8 mouse cellular contexts compared by ENCODE assay signal in the genomic region with DNA sequence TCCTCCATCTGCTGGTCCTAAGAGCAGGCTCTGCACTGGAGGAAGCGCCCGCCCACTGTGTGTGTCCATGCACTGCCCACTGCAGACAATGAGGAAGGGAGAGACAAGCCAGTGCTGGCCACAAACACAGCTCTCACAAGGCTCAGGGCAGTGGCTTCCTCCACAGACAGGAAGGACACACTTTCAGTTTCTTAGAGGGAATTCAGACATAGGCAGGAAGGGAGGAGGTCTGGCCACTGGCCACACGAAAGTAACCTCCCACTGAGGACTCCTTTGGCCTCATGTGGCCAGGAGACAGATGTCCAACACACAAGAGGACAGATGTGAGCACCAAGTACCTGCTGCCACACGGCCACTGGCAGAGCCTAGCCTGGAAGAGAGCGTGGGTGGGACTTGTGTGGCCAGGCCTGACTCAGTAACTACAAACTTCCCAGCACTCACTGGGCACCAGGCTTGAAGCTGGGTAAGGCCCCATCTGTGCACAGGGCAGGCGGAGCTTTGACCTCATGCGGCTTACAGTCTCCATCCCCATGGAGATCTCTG. TPM values are rescaled to one million over a fixed set of nuclear protein-coding genes. Genes with fewer than 3 reads are reported as not detected.
DNase-seq lines count a peak whose midpoint lies in the region; ATAC-seq and TF ChIP-seq lines count a peak whose summit lies in the region.
"Had no signal": no experiment of that assay in that cellular context is flagged by ENCODE, and none has a peak within 500 bp of the region (broad histone marks: within the 10 kb centered on the region; RNA-seq: fewer than 3 reads in every experiment).

No protein-coding gene starts in this region.

- DNase-seq in 3T3-L1 (ENCODE audit: low read depth, low spot score) (peak; percentile 55), G1E (ENCODE audit: low spot score) (no peak), MN1 (ENCODE audit: low spot score) (no peak)
- peak; percentile 49 for DNase-seq in limb, embryonic 10.5 days (ENCODE audit: low spot score)
- DNase-seq in Muller cell, postnatal 12 days (ENCODE audit: inconsistent ontology term) = no peak

- H3K4me3 ChIP-seq in G1E (ENCODE audit: low read depth, low read length) = 0 out of 2 replicates have a peak overlapping the region, but pooled peaks have one; percentile 10
- H3K4me3 ChIP-seq in heart, embryonic 14.5 days (ENCODE audit: control insufficient read depth in 1 of 2, insufficient read depth in 1 of 2, low read depth in 1 of 2, low read length in 2 of 2) = no peak overlapping the region
- H3K4me3 ChIP-seq in limb, embryonic 10.5 days = peak overlapping the region; percentile 14; the same call in 1 of the 2 replicates
- H3K4me3 ChIP-seq: neural tube, embryonic 13.5 days had no signal

- H3K36me3 ChIP-seq in G1E (replicated peaks) = no peaks in the 10 kb centered on the region
- H3K36me3 ChIP-seq in heart, embryonic 14.5 days (ENCODE audit: control insufficient read depth, insufficient read depth, low read length) = peaks cover 38% of the 10 kb centered on the region
- H3K36me3 ChIP-seq in limb, embryonic 10.5 days = peaks cover 20% of the 10 kb centered on the region
- H3K36me3 ChIP-seq: neural tube, embryonic 13.5 days had no signal

- 65% methylated on average over 7 of the region's 7 CpGs for WGBS in heart, embryonic 14.5 days
- WGBS in limb, embryonic 10.5 days = 45% methylated on average over 7 of the region's 7 CpGs

- peak overlapping the region in 1 of 2 experiments; percentile 4; a peak in 1 of 4 replicates for H3K27ac ChIP-seq in heart, embryonic 14.5 days (replicated peaks in 1 of 2; ENCODE audit: control insufficient read depth in 1 of 2, insufficient read depth in 1 of 2, low read depth in 2 of 2, low read length in 2 of 2)
- H3K27ac ChIP-seq in limb, embryonic 10.5 days = peak overlapping the region; percentile 87
- H3K27ac ChIP-seq: neural tube, embryonic 13.5 days had no signal

- H3K4me2 ChIP-seq in heart, embryonic 14.5 days (ENCODE audit: low read length) = no peak overlapping the region
- H3K4me2 ChIP-seq: neural tube, embryonic 13.5 days had no signal

- peaks cover 24% of the 10 kb centered on the region for H3K27me3 ChIP-seq in G1E (ENCODE audit: insufficient read depth, low read length)
- H3K27me3 ChIP-seq in heart, embryonic 14.5 days (ENCODE audit: control insufficient read depth, insufficient read depth, low read length) = no peaks in the 10 kb centered on the region; the same call in 1 of the 2 replicates
- H3K27me3 ChIP-seq in limb, embryonic 10.5 days (ENCODE audit: low read depth, poor library complexity, severe bottlenecking) = no peaks in the 10 kb centered on the region
- H3K27me3 ChIP-seq: neural tube, embryonic 13.5 days had no signal

- no peak for ATAC-seq in G1E (ENCODE audit: extremely low read depth, insufficient number of reproducible peaks, low FRiP score, poor library complexity, severe bottlenecking)
- ATAC-seq in heart, embryonic 14.5 days (ENCODE audit: insufficient number of reproducible peaks, insufficient read depth, low FRiP score, low read depth) = 0 out of 2 replicates have a peak, but pooled peaks have one; percentile 11
- peak; percentile 66 for ATAC-seq in megakaryocyte progenitor cell, adult 5-6 weeks (replicated peaks; ENCODE audit: poor library complexity)

- no peaks in the 10 kb centered on the region for H3K9me3 ChIP-seq in G1E (replicated peaks)
- H3K9me3 ChIP-seq in heart, embryonic 14.5 days (ENCODE audit: control insufficient read depth, low read length) = no peaks in the 10 kb centered on the region
- H3K9me3 ChIP-seq in limb, embryonic 10.5 days (replicated peaks) = no peaks in the 10 kb centered on the region
- H3K9me3 ChIP-seq: neural tube, embryonic 13.5 days had no signal

- H3K4me1 ChIP-seq in G1E (ENCODE audit: insufficient read depth, low read depth, low read length) = peaks cover 6% of the 10 kb centered on the region; the same call in 1 of the 2 replicates
- H3K4me1 ChIP-seq in heart, embryonic 14.5 days (ENCODE audit: control insufficient read depth in 2 of 2, insufficient read depth in 2 of 2, low read length in 2 of 2) = peaks cover 20 to 52% of the 10 kb centered on the region in 2 experiments; a peak in 3 of 4 replicates
- H3K4me1 ChIP-seq in limb, embryonic 10.5 days = peaks cover 91% of the 10 kb centered on the region

- no peak for TF ChIP-seq CTCF in G1E (IDR thresholded peaks at IDR 0.05; ENCODE audit: low read depth, low read length)

- peak overlapping the region; percentile 44; the same call in 1 of the 2 replicates for H3K9ac ChIP-seq in heart, embryonic 14.5 days (ENCODE audit: low read length)
- H3K9ac ChIP-seq: neural tube, embryonic 13.5 days had no signal

RNA-seq across cellular contexts. Expression of gene Slc25a51, which starts 44.1 kb away (rescaled TPM):
- 72.4 and 84.0 TPM in 2 replicates for total RNA-seq in G1E (2014; fragmentation: Nextera tagmentation)
- total RNA-seq in G1E (2017) = 42.0 and 46.4 TPM in 2 replicates
- 20.2 and 33.5 TPM in 2 replicates for polyA plus RNA-seq in G1E (2012)
- polyA plus RNA-seq in heart, embryonic 14.5 days (2014; fragmentation: Nextera tagmentation; extraction: Ambion mirVana) = 74.9 and 77.2 TPM in 2 replicates
- 75.6 and 85.1 TPM in 2 replicates for polyA plus RNA-seq in limb, embryonic 10.5 days (2016; fragmentation: Nextera tagmentation; extraction: Ambion mirVana)
- 37.6 and 43.2 TPM in 2 replicates for total RNA-seq in megakaryocyte progenitor cell, adult 5-6 weeks (2015)
- total RNA-seq in megakaryocyte progenitor cell, adult 5-6 weeks (2017) = 38.7 and 40.5 TPM in 2 replicates

Comparison
In these comparisons a context has a peak if more than half of its experiments do, and no peak if none do; other contexts are left out.
1. DNase-seq: peak in 3T3-L1 (single experiment) and limb, embryonic 10.5 days (single experiment); none in G1E (single experiment), Muller cell, postnatal 12 days (single experiment) and MN1 (single experiment).
2. H3K4me3 ChIP-seq: peak in G1E (single experiment) and limb, embryonic 10.5 days (single experiment); none in heart, embryonic 14.5 days (0 of 2).